Mouse (Mus musculus): ENCODE measurements around the gene Sugp1.

DNA sequence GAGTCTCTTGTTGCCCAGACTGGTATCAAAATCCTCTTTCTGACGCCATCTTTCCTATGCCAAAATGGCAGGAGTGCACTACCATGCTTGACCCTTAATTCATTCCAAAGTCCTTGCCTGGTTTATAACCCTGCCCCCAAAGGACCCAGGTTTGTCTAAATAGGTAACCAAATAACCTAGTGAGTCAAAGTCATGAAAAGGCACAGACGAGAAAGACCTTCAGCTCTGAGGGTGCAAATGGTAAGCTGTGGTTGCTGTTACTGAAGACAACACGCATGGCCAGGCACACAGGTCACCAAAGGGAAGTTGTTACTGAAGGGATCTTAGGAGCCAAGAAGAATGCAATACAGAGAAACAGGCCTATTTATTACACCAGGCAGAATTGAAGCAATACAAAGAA lies 43.9 kb upstream of the Sugp1 start:
- TF ChIP-seq CTCF (IDR thresholded peaks at IDR 0.05; ENCODE audit: control insufficient read depth, insufficient read depth, insufficient replicate concordance, low read depth, low read length), result no peak
- TF ChIP-seq POLR2A (IDR thresholded peaks at IDR 0.05; ENCODE audit: control insufficient read depth, low read depth, low read length), result no peak
